Mouse (Mus musculus) small intestine, adult 2 months (tissue): ENCODE measurements around the gene Rexo1.

ENCODE experiments used
- CTCF ChIP-seq: fragments of 200-500 bp; IDR thresholded peaks from 2 replicates; pipeline ENCODE4 v1.5.1; 2012; ENCODE audit warnings: low read depth, mild to moderate bottlenecking, control low read depth, inconsistent platforms, low read length, moderate library complexity, mixed read lengths; ENCODE audit not compliant: insufficient replicate concordance, insufficient read length; ENCODE audit errors: extremely low read depth
- POLR2A ChIP-seq: fragments of 200-500 bp; IDR thresholded peaks from 2 replicates; pipeline ENCODE4 v1.6.1; 2012; ENCODE audit warnings: low read depth, mild to moderate bottlenecking, control low read depth, inconsistent platforms, low read length, moderate library complexity

DNA sequence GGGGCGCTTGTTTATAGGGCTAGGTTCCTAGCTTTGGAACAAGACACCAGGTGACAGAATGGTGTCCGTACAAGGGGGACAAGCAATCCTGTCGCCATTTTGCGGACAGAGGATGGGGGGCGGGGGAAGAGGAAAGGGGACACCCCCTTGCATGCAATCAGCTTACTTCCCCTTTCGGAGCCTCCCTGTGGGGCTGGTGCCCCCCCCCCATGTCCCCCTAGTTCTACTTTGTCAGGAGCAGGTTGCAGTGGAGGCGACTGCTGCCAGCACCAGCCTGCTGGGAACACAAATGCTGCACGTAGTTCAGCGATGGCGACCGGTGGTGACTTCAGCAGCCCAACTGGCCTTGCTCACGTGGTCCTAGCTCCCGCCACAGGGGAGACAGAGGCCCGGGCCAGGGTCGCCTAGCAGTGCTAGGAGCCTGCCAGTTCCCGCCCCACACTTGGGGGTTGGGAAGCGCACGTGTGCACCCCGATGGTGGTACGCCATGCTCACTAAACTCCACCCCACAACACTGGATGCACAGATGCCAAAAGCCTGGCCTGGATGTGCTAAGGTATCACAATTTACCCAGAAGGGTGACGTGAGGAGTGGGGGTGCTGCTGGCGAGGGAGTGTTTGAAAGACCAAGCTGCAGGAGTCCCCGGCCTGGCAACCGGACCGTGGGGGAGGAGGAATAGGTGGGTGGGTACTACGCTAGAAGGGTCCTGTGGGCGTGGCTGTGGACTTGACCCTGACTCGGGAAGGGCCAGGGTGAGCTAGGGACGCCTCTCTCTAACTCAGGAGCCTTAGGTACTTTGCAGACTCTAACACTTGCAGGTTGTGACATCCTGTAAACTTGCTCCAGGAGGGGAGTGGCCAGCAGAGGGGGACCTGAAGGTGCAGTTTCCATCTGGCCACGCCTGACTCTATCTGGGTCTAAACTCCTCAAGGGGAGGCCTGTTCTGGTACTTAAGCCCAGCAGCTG lies 9.8 kb upstream of the Rexo1 start:
- TF ChIP-seq POLR2A = no peak
- no peak for TF ChIP-seq CTCF
